Mouse (Mus musculus): ENCODE data around the gene Prcd.

The Prcd gene

DNA sequence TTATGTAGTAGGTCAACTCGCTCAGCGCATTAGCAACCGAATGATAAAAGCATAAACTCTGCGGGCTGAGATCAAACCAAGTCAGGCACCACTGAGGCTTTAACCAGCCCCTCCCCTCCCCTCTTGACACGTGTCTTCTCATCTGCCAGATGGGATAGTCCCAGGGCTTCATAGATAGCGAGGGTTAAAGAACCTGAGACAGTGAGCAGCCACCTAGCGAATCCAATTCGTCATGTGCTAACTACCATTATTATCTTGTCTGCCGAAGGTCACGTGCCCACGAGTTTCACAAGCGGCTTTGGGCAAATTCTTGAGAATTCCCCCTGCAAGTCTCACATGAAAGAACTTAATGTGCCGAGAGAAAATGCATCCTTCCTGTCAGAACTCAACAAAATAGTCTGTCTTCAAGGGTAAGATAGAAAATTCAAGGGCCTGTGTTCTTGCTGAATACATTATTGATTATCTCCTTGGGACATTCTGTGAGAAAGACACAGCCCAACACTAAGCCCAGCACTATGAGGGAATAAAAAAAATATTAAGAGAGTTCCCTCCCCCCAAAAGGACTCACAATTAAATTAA, 16.5 kb downstream of the Prcd start:
- DNase-seq = no peak

DNA sequence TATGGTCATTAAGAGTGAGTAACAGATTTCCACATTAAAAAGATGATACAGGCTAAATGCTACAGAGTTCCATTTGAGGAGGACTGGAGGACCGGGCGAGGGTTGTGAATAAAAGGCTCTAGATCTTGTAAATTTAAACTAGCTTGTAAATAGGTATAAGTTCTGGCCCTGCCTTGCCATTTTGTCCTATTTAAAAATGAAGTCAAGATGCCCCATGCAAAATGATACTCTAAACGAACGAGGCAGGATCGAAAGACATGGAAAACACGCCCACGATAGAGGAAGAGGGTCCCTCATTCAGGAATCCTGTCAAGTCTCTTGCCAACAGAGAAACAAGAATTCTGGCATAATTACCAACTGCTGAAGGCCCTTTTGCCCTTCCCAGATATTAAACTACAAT, 17.1 kb downstream of the Prcd start:
- DNase-seq = no peak

DNA sequence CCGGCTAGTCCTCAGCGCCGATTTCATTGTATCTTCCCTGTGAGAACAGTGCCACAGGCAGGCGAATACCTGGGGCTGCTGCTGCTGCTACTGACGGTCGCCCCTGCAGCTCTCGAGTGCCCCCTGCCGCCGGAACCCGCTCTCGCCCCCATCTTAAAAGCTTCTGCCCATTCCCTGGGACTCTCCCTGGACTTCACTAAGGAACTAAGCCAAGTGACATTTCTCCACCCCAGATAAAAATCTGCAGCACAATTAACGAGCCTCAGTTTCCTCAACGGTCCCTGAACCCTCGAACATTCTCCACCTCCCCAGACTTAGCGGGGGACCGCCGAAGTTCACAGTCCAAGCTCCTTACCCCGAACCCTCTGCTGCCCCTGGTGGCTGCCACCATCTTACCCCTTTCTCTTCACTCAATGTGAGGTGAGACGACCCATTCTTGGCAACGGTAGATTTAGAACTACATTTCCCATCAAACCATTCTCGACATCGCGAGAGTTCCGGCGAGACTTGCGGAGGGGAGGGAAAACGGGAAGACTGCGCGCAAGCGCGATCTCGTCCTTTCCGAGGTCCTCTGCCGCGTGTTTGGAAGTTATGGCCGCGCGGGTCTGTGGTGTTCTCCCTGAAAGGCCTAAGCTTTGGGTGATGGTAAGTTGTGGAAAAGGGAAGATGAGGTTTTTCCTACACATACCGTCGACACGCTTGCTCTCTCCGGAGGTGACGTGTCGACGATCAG, 17.9 kb downstream of the Prcd start:
- peak; percentile 97 to 99 for DNase-seq

DNA sequence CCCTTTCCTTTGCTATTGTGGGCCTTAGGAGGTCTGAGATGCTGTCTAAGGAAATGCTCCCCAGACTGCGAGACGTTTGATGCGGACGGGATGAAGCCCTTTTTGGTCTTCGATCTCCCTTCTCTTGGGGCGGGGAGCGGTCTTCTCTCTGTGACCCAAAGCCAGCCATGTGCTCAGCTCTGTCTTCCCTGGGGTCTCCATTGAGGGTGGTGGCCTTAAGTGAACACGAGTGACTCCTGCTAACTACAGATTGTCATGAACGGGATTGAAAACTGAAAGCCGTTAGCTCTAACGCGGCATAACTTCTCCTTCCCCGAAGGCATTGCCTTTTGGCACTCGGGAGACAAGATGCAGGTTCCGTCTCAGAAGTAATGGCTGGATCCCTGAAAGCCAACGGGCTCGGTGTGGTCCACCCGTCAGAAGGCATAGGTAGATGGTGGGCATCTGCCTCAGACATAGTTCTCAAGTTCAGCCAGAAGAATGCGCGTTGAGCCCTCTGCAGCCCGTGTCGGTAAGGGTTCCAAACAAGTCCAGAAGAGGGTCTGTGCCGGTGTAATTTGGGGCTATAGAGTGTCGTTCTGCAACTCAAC, 18.6 kb downstream of the Prcd start:
- DNase-seq = peak in 1 of 2 experiments; percentile 43

DNA sequence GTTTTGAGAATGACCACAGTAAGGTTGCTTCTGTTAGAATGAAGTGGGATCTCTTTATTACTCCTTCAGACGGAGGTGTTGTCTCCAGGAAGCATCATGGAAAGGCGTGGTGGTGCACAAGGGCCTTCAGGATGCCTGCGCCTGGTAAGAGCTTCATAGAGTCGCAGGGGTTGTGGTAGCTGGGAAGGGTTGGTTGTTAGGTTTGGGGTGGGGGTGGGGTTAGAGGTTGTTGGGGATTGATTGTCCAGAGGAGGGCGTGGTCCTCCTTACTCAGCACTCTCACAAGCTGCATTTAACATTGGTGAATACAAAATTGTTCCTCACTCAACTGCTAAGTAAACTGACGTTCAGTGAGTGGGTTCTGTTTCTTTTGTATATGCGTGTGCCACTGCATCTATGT, 19.3 kb downstream of the Prcd start:
- no peak for DNase-seq

DNA sequence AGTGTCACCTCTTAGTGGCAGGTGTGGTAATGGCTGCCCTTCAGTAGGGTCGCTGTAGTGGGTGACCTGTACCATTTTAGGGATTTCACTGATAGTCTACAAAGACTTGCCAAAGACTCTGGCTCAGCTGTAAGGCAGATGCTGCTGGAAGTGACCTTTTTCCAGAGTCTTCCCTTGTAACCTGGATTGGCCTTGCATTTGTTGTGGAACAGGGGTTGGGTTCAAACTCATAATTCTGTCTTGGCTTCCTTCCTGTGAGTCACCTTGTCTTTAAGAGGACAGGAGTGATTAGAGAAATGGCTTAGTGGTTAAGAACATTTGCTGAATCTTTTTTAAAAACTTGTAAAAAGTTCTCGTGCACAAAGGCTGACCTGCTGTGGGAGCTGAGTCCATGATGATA, 20.1 kb downstream of the Prcd start:
- no peak for DNase-seq

DNA sequence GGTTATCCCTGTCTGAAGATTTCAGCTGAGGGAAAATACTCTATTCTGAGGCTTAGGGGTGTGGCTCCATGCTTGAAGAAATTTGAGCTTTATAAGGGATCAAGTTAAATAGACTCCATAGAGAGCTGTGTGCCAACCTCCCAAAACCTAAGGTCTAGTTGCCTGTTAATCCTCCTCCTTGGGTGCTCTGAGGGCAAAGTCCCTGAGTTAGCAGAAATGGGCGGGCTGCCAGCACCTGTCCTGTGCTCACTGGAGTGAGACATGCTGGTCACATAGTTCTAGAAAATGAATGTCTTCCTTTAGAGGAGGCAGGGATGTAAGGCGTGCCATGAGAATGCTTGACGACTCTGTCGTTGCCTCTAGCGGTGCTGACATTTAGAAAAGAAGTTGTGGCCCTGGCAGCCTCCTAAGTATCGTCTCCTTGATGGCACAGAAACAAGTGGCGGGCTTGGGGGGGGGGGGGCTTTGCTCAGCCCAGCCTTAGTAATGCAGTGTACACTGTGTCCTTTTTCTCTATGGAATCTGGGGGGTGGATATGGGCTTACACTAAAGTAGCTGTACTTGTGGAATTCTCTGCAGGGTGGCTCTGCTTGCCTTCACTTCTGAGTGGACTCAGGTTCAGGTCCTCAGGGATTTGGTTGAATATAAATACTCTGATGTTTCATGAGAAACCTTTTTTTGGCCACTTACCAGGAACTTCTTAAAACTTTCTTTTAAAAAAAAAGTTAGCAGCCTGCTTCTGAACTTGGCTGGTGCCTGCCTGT, 21.5 kb downstream of the Prcd start:
- peak; percentile 84 to 91 for DNase-seq

DNA sequence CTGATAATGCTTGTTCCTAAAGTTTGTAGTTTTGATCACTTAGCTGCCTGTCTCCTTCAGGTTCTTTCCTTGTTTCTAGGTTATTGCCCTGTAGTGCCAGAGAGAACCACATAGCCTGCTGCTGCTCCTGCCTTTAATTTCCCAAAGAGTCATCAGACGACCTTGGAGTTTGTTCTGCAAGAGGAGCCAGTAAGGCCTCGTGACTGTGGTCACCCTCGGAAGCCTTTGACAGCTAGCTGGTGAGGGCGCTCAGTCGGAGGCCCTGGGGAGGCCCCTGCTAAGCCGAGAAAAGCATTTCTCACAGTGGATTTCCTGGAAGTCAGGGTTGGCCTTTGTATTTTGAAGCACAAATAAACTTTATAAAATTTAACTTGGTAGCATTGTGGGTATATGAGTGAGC, 22.1 kb downstream of the Prcd start:
- DNase-seq = peak in 1 of 2 experiments; percentile 61

DNA sequence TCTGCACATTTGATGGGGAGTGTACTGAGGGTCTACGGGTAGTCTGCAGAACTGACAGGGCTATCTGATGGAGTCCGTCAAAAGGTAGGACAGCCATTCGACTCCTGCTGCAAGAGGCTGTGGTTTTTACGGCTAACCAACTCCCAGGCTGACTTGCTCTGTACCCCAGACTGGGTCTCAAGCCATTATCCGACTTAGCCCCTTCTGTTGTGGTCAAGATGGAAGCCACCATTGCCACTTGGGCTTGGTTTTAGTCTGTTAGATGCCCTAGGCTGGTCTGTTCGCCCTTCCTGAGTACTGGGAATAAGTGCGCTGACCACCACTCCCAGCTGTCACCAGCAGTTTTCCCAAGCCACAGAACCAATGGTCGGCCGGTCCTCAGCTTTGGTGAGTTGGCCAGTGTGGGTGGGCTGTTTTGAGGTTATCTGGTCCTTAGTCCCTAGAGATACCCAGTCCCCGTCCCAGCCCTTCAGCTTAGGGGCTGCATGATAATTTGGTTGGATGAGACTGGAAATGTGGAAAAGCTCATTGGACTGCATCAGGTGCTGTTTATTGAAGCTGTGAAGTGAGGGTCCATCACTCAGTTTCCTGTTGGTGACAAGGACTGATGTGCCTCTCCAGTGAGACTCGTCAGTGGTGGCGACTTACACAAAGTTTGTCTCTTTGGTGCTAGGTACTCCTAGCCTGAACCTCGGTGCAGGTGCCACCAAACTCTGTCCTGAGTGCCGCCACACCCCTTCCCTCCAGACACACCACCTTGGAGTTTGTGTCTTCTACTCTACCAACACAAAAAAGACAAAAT, 23.0 kb downstream of the Prcd start:
- DNase-seq = no peak

DNA sequence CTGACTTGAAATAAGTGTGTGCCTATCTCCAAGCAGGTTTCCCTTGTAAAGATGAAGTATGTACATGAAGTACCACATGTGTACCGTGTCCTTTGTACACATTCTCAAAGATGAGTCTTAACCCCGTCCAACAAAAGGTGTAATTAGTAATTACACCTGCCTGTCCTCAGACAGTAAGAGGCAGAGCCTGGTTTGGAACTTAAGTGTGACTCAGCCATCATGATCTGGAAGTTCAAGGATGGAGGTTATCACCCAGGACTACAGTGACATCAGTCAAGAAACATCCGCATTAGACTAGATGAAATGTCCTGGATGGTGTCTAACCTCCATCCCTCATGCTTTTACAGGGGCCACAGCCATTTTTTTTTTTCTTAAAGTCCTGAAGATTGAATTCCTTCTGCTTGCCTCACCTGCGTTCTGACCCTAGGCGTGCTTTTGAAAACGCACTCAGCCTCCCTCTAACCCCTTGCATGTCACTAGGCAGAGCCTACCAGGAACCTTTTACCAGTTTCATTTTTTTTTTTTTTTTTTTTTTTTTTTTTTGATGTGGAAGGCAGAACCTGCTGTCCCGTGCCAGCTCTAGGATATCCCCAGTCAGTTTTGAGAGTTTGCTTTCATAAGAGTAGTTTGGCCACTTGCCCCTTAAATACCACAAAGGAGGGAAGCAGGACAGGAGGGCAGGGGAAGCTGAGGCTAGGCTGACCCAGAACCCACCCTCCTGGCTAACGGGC, 24.5 kb downstream of the Prcd start:
- DNase-seq = no peak

DNA sequence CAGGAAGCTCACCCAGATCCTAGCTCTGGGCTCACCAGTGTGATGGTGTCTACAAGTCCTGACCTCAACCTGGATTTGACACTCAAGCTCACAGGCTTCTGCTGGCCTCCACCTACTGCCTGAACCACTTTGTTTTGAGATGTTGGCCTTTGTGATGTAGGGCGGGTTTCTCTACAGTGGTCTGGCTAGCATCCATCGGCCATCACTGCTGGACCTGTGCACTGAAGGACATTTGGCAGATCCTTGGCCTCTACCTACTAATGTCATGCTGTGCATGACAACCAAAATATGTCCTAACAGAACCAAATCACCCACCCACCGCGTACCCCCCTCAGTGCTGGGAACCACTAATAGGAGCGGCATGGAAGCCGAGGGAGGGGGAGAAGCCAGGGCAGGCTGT, 25.8 kb downstream of the Prcd start:
- DNase-seq = no peak

DNA sequence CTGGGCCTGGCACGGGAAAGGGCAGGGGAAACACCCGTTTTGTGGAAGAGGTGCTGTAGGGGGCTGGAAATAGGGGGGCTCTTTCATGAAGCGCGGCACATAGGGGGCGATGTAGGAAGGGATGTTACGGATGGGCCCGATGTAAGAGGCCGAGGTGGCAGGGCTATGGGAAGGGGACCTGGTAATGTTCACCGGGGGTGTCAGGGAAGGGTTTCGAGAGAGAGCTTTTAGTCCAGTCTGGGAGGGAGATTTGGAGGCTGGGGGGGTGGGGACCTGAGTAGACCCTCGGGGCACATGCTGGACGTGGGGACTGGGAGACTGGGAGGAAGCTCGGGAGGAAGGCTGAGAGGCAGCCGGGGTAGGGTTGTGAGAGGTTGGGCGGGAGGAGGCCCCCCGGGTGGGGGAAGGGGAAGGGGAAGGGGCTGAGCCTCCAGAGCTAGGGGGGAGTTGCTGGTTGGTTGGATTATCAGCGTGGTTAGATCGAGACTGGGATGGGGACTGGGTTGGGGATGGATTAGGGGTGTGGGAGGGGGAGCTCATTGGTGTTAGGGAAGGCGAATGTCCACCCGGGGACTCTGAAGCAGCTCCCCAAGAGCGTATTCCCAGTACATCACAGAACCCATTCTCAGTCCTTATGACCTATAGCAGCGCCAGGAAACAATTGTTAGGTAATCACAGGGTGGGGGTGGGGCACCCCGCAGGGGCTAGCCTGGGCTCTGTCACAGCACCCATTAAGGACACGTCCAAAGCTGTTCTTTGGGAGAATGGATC, 27.2 kb downstream of the Prcd start:
- DNase-seq = no peak

DNA sequence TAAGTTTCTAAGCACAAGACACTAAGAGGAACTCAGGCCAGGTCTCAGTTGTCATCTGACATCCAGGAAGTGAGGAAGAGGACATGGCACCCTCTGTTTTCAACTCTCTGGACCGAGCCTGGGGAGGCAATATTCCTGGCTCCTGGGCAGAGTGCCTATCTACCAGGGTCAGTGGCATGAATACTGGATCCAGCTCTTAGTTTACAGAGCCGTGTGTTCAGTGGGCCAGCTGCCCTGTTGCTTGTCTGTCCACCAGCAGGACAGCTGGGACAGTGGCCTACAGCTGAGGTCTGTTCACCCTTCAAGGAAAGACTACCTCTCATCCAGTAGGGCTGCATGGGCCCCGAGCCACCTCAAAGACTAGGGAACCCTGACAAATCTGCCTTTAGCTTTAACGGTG, 27.8 kb downstream of the Prcd start:
- DNase-seq = no peak

DNA sequence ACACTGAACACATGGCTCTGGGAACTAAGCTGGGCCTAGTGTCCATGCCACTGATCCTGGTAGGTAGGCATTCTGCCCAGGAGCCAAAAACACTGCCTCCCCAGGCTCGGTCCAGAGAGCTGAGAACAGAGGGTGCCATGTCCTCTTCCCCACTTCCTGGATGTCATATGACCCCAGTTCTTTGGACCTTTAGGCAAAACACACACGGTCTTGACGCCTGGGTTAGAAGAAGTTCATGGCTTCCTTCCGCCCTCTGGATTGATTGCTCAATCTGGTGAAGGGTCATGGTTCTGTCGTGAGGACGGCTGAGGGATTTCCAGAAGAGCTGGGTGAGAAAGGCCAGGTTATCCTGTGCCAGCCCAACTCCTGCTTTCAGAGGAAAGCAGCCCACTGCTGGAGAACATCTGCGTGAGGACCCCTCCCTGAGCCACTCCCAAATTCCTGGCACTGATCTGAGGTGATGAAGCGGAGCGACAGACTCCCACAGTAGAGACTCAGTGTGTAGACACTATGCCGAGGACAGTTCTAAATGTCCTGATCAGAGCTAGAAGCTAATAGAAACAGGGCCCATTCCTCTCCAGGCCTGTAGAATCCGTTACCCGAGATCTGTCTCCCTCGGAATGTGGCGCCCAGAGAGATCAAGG, 29.3 kb downstream of the Prcd start:
- peak in 1 of 2 experiments; percentile 51 for DNase-seq

DNA sequence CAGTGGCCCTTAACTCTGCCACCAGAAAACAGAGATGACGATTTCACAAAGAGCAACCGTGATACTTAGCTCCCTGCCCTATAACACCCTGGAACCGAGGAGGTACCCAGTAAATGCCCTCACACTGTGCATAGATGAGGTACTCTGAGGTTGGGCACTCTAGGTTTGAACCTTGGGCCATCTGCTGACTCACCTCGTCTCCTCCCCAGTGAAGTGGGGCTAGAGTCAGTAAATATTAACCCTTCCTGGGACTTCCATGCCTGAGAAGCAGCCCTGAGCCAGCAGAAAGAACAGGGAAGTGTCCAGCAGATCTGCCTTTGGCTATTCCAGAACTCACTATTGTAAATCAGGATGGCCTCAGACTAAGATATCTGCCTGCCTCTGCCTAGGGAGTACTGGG, 30.4 kb downstream of the Prcd start:
- peak in 1 of 2 experiments; percentile 27 for DNase-seq

DNA sequence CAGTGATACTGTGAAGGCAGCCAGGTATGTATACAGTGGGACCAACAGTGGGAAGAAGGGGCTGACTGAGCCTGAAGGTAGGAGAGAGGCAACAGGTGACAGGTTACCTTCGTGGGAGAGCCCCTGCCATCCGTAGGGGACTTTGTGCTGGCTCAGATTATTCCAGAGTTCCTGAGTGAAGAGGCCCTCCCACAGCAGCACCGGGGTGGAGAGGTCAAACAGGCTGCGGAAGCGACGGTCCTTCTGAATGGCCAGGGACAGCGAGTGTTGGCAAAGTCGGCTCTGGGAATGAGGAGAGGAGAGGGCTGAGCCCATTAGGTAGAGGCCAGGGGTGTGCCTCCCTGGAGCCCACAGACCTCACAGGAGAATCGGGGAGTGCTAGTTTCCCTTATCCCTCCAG, 32.4 kb downstream of the Prcd start:
- DNase-seq = no peak

DNA sequence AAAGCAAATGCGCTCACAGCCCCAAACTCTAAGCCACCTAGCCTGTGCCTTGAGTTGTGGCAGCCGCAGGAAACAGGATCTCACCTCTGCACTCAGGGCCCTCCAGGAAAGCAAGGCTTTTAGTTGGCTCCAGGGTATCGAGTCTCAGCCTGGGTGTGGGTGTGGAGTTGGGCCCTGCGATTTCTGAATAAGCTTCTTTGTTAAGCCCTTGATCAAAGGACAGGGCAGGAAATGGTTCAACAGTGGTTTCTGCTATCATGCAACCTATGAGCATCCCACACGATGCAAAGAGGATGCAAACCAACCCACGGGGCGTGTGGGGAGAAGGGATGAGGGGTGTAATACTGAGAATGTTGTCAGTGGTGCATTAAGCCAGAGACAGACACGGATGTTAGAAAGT, 34.6 kb downstream of the Prcd start:
- DNase-seq = no peak

DNA sequence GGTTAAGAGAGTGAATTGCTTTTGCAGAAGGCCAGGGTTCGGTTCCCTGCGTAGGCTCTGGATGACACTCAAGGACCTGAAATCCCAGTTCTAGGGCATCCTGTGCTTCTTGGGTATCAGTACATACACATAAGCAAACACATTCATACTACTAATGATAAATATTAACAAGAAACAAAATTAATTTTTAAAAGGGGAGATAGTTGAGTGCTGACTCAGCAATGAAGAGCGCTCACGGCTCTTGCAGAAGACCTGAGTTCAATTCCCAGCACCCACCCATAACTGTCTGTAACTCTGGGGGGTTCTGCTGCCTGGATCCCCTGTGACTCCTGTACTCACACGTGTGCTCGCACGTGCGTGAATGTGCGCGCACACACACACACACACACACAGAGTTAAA, 36.3 kb downstream of the Prcd start:
- DNase-seq = no peak

DNA sequence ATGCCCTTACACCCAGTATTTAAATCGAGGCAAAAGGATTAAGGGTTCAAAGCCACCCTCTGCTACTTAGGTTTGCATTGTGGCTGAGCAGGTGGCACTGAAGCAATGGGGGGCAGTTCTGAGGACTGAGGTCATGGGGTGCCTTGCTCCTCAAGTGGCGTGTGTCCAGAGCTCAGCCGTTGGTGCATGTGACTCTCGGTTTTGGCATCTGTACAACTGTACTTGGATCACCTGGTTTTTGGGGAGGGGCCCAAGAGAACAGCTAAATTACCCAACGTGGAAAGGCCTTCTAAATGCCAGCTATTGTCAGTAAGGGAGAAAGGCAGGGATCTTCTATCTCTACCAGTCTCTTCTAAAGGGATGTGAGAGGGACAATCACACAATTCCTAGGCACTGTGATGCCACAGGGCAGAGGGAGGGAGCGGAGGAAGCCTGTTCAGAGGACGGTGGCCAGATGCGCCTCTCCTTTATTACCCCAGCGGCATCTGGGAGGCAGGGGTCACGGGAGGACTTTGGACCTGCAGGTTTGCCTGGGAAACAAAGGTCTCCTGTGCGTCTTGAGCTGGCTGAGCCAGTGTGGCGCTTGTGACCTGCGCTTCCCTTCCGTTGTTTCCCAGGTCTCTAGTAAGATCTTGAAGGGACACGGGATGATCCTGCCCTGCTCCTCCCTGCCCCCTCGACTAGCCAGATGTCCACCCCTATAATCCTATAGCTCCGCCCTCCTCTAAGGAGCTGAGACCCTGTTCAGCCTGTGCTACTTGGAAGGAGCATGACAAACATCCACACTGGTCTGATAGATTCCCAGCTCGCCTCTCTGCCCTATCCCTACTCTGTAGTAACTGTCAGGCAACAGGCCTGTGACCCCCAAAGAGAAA, 37.6 kb downstream of the Prcd start:
- DNase-seq = peak in 1 of 2 experiments; percentile 42

DNA sequence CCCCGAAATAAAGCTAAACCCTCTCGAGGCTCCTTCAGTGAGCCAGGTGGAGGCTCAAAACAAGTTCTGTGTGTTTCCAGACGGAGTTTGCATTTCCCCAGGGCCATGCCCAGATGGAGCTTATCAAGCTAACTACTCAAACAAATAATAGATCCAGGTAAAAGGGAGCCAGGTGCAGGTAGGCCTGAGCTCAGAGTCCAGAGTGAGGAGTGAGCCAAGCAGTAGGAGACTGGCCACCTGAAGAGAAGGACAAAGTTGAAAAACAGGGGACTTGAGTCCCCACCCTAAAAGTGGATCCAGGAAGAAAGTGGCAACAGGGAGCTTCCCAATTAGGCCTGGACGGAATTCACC, 40.5 kb downstream of the Prcd start:
- DNase-seq = no peak

Measured in kidney, postnatal 4 days (tissue).